Mouse (Mus musculus) splenic B cell, adult 2 months (primary cell): Measurements from ENCODE around the gene Dpy30.
"Not testable (repeated sequence)": the region's sequence is repeated elsewhere in the genome, so short reads cannot be mapped to it uniquely, and the experiment has no call there.

Experiments
- DNase-seq: peaks from one replicate; pipeline ENCODE4 v3.0.0-alpha.2; 2011; ENCODE audit warnings: low read depth, low spot score
- H3K27me3 ChIP-seq: 2 replicates; pipeline ENCODE4 v1.6.1; 2012; ENCODE audit warnings: mild to moderate bottlenecking, low read length, moderate library complexity, mixed read lengths; ENCODE audit not compliant: control insufficient read depth, poor library complexity, insufficient read depth, severe bottlenecking
- H3K36me3 ChIP-seq: 2 replicates; pipeline ENCODE4 v1.6.1; 2012; ENCODE audit warnings: mild to moderate bottlenecking, low read length, moderate library complexity, mixed read lengths; ENCODE audit not compliant: control insufficient read depth, poor library complexity, insufficient read depth, severe bottlenecking

Dpy30 gene

GRCm38 (mm10) chr17:74323844-74324243 lies at the start of gene Dpy30:
Gene Dpy30, minus strand, starts transcription at chr17:74323944.
- Histone ChIP-seq H3K36me3 (no peaks in the 10 kb centered on the region), H3K27me3 (no peaks in the 10 kb centered on the region)
- DNase-seq, result no peak

GRCm38 (mm10) chr17:74363592-74363991 lies 39.8 kb upstream of the Dpy30 start:
- Histone ChIP-seq H3K27me3 (no peaks in the 10 kb centered on the region), H3K36me3 (peaks cover 7% of the 10 kb centered on the region)
- DNase-seq, result no peak

GRCm38 (mm10) chr17:74341151-74341550 lies 17.4 kb upstream of the Dpy30 start:
- no peaks in the 10 kb centered on the region; the same call in 1 of the 2 replicates for H3K36me3 ChIP-seq
- no peak for DNase-seq

GRCm38 (mm10) chr17:74338937-74339804 lies 15.4 kb upstream of the Dpy30 start, which contains the start of gene Spast:
Gene Spast, plus strand, starts transcription at chr17:74338987.
- Histone ChIP-seq H3K36me3 (no peaks in the 10 kb centered on the region; the same call in 1 of the 2 replicates), H3K27me3 (no peaks in the 10 kb centered on the region)
- peak; percentile 75 for DNase-seq

More at GRCm38 (mm10) chr17:74341151-74341550, 17.4 kb upstream of the Dpy30 start:
- H3K27me3 ChIP-seq, result no peaks in the 10 kb centered on the region

GRCm38 (mm10) chr17:74338225-74338931 lies 14.6 kb upstream of the Dpy30 start:
- DNase-seq, result peak; percentile 94
- Histone ChIP-seq H3K36me3 (no peaks in the 10 kb centered on the region), H3K27me3 (no peaks in the 10 kb centered on the region; the same call in 1 of the 2 replicates)

GRCm38 (mm10) chr17:74331049-74331676 lies 7.4 kb upstream of the Dpy30 start:
- H3K36me3 ChIP-seq, result no peaks in the 10 kb centered on the region
- DNase-seq, result no peak
- no peaks in the 10 kb centered on the region; the same call in 1 of the 2 replicates for H3K27me3 ChIP-seq

- H3K27me3 ChIP-seq, H3K36me3 ChIP-seq: not testable (repeated sequence)
- DNase-seq, result peak; percentile 79
Measured at GRCm38 (mm10) chr17:74328146-74328545, 4.4 kb upstream of the Dpy30 start.

GRCm38 (mm10) chr17:74327195-74327594 lies 3.5 kb upstream of the Dpy30 start:
- H3K27me3 ChIP-seq, H3K36me3 ChIP-seq, DNase-seq: not testable (repeated sequence)

GRCm38 (mm10) chr17:74322400-74323054 lies 1.2 kb downstream of the Dpy30 start:
- peak; percentile 52 for DNase-seq
- H3K36me3 ChIP-seq, result no peaks in the 10 kb centered on the region
- H3K27me3 ChIP-seq, result no peaks in the 10 kb centered on the region

- no peaks in the 10 kb centered on the region for H3K27me3 ChIP-seq
Measured at GRCm38 (mm10) chr17:74318721-74319120, 5.0 kb downstream of the Dpy30 start.

GRCm38 (mm10) chr17:74316309-74316863 lies 7.4 kb downstream of the Dpy30 start:
- peak; percentile 94 for DNase-seq
- no peaks in the 10 kb centered on the region for H3K27me3 ChIP-seq
- no peaks in the 10 kb centered on the region for H3K36me3 ChIP-seq

More at GRCm38 (mm10) chr17:74318721-74319120, 5.0 kb downstream of the Dpy30 start:
- H3K36me3 ChIP-seq, result no peaks in the 10 kb centered on the region
- peak; percentile 34 for DNase-seq

- DNase-seq, result no peak
- H3K27me3 ChIP-seq, result no peaks in the 10 kb centered on the region
- no peaks in the 10 kb centered on the region for H3K36me3 ChIP-seq
Measured at GRCm38 (mm10) chr17:74315445-74316308, 8.1 kb downstream of the Dpy30 start.

- Histone ChIP-seq H3K36me3 (no peaks in the 10 kb centered on the region; the same call in 1 of the 2 replicates), H3K27me3 (no peaks in the 10 kb centered on the region)
- no peak for DNase-seq
Measured at GRCm38 (mm10) chr17:74306021-74306420, 17.7 kb downstream of the Dpy30 start.
